Mouse (Mus musculus) lung, postnatal 0 days (tissue): ENCODE data around the gene Rpusd2. TPM values are rescaled to one million over a fixed set of nuclear protein-coding genes. Genes with fewer than 3 reads are reported as not detected.
A peak's percentile ranks its signal among the peaks of the same experiment; 100 is the strongest.

Experiments
- ATAC-seq: fragments of 200-750 bp; cut with Nextera tagmentation; 2 replicates; pipeline ENCODE4 v1.8.0; 2017; ENCODE audit warnings: moderate library complexity
- DNase-seq: peaks from one replicate; pipeline ENCODE4 v3.0.0-alpha.2; 2016; ENCODE audit warnings: low spot score
- H3K27ac ChIP-seq: fragments of 300-500 bp; sonication (generic); 2 replicates; pipeline ENCODE4 v1.5.1; 2014; ENCODE audit warnings: antibody characterized with exemption, mild to moderate bottlenecking, low read length, mixed read lengths
- H3K27me3 ChIP-seq: fragments of 300-500 bp; sonication (generic); replicated peaks from 2 replicates; pipeline ENCODE4 v1.6.1; 2014; ENCODE audit warnings: low read length, mixed read lengths; ENCODE audit not compliant: insufficient read depth
- H3K36me3 ChIP-seq: fragments of 300-500 bp; sonication (generic); 2 replicates; pipeline ENCODE4 v1.6.1; 2014; ENCODE audit warnings: low read length, mixed read lengths; ENCODE audit not compliant: insufficient read depth
- H3K4me1 ChIP-seq: fragments of 300-500 bp; sonication (generic); 2 replicates; pipeline ENCODE4 v1.6.1; 2014; ENCODE audit warnings: antibody characterized with exemption, low read depth, low read length, mixed read lengths; ENCODE audit not compliant: insufficient read depth
- H3K4me2 ChIP-seq: fragments of 300-500 bp; sonication (generic); replicated peaks from 2 replicates; pipeline ENCODE4 v1.6.1; 2014; ENCODE audit warnings: low read depth, mild to moderate bottlenecking, low read length, moderate library complexity, mixed read lengths
- H3K4me3 ChIP-seq: fragments of 300-500 bp; sonication (generic); 2 replicates; pipeline ENCODE4 v1.5.1; 2014; ENCODE audit warnings: low read depth, low read length
- H3K9ac ChIP-seq: fragments of 300-500 bp; sonication (generic); replicated peaks from 2 replicates; pipeline ENCODE4 v1.6.1; 2014; ENCODE audit warnings: low read depth, mild to moderate bottlenecking
- H3K9me3 ChIP-seq: fragments of 300-500 bp; sonication (generic); 2 replicates; pipeline ENCODE4 v1.6.1; 2016; ENCODE audit warnings: low read length, mixed read lengths
- CTCF ChIP-seq: IDR thresholded peaks from 2 replicates; pipeline ENCODE4 v1.5.1; 2016; ENCODE audit warnings: antibody characterized with exemption, mild to moderate bottlenecking
- EP300 ChIP-seq: IDR thresholded peaks from 2 replicates; pipeline ENCODE4 v1.6.1; 2016; ENCODE audit warnings: antibody characterized with exemption, mild to moderate bottlenecking, control low read depth
- WGBS: fragments of 180-500 bp; shearing (Covaris S2); extraction: QIAGEN DNeasy Blood & Tissue Kit; methylation state at CpG from one replicate; pipeline ENCODE4 v1.1.7; 2014; 5-methylcytosine and 5-hydroxymethylcytosine counted together
- polyA plus RNA-seq: library from polyadenylated mRNA; unstranded; fragments of >200 nt; fragmentation: Nextera tagmentation; extraction: Ambion mirVana; gene quantifications from 2 replicates; pipeline ENCODE4 v1.2.1, GENCODE M21; 2015

Gene Rpusd2
- polyA plus RNA-seq, 1 experiment from 2014 or later, result 1.3 TPM

- Histone ChIP-seq H3K9me3 (no peaks in the 10 kb centered on the region), H3K9ac (no peak overlapping the region), H3K27ac (no peak overlapping the region), H3K36me3 (no peaks in the 10 kb centered on the region), H3K4me1 (no peaks in the 10 kb centered on the region), H3K4me2 (no peak overlapping the region), H3K4me3 (no peak overlapping the region), H3K27me3 (no peaks in the 10 kb centered on the region)
- DNase-seq (no peak), ATAC-seq (no peak)
- 73% methylated on average over 2 of the region's 2 CpGs for WGBS
- no peak for TF ChIP-seq CTCF
- no peak for TF ChIP-seq EP300
Measured at GRCm38 (mm10) chr2:119045163-119045562, 10.6 kb downstream of the Rpusd2 start.

GRCm38 (mm10) chr2:119046649-119047611 is 12.3 kb downstream of the Rpusd2 start, which contains the start of gene Knl1:
Gene Knl1 (plus strand): TSS chr2:119047119.
- H3K27me3 ChIP-seq, result no peaks in the 10 kb centered on the region
- no peaks in the 10 kb centered on the region for H3K4me1 ChIP-seq
- H3K4me2 ChIP-seq, result peak within 1 kb of the TSS; percentile 67
- no peaks in the 10 kb centered on the region for H3K9me3 ChIP-seq
- DNase-seq (peak; percentile 92), ATAC-seq (peak; percentile 96)
- H3K9ac ChIP-seq, result peak within 1 kb of the TSS; percentile 51
- peak within 1 kb of the TSS; percentile 87 for H3K4me3 ChIP-seq
- WGBS, result under 1% methylated on average over 77 of the region's 77 CpGs
- peak within 1 kb of the TSS; percentile 90 for H3K27ac ChIP-seq
- no peaks in the 10 kb centered on the region for H3K36me3 ChIP-seq
- TF ChIP-seq EP300, result 0 out of 2 replicates have a peak, but pooled peaks have one; percentile 37
- no peak for TF ChIP-seq CTCF

GRCm38 (mm10) chr2:119047849-119048248 is 13.3 kb downstream of the Rpusd2 start:
- Histone ChIP-seq H3K4me3 (peak overlapping the region; percentile 87; the same call in 1 of the 2 replicates), H3K27ac (no peak overlapping the region), H3K36me3 (no peaks in the 10 kb centered on the region), H3K9ac (0 out of 2 replicates have a peak overlapping the region, but pooled peaks have one; percentile 51), H3K4me2 (peak overlapping the region; percentile 67), H3K9me3 (no peaks in the 10 kb centered on the region), H3K27me3 (no peaks in the 10 kb centered on the region), H3K4me1 (no peaks in the 10 kb centered on the region)
- no peak for ATAC-seq
- TF ChIP-seq EP300 (no peak), CTCF (no peak)
- WGBS, result 16% methylated on average over 4 of the region's 4 CpGs
- no peak for DNase-seq

- H3K27ac ChIP-seq, result no peak overlapping the region
- H3K9ac ChIP-seq, result no peak overlapping the region
- no peak for TF ChIP-seq CTCF
- TF ChIP-seq EP300, result no peak
- no peak for DNase-seq
- no peak for ATAC-seq
- H3K4me3 ChIP-seq, result no peak overlapping the region
- no peaks in the 10 kb centered on the region for H3K36me3 ChIP-seq
- H3K4me2 ChIP-seq, result no peak overlapping the region
- H3K4me1 ChIP-seq, result no peaks in the 10 kb centered on the region
- WGBS, result 87% methylated on average over 4 of the region's 4 CpGs
- no peaks in the 10 kb centered on the region for H3K27me3 ChIP-seq
- no peaks in the 10 kb centered on the region for H3K9me3 ChIP-seq
Measured at GRCm38 (mm10) chr2:119050132-119050650, 15.6 kb downstream of the Rpusd2 start.

- no peak for ATAC-seq
- Histone ChIP-seq H3K36me3 (no peaks in the 10 kb centered on the region), H3K27ac (no peak overlapping the region), H3K4me3 (no peak overlapping the region), H3K27me3 (no peaks in the 10 kb centered on the region), H3K4me2 (no peak overlapping the region), H3K9me3 (no peaks in the 10 kb centered on the region), H3K4me1 (no peaks in the 10 kb centered on the region), H3K9ac (no peak overlapping the region)
- DNase-seq, result no peak
- TF ChIP-seq CTCF, result no peak
- no peak for TF ChIP-seq EP300
- 100% methylated on average over 2 of the region's 2 CpGs for WGBS
Measured at GRCm38 (mm10) chr2:119060139-119060538, 25.5 kb downstream of the Rpusd2 start.

- Histone ChIP-seq H3K4me1 (no peaks in the 10 kb centered on the region), H3K9me3 (no peaks in the 10 kb centered on the region), H3K4me2 (no peak overlapping the region), H3K36me3 (no peaks in the 10 kb centered on the region), H3K27ac (no peak overlapping the region), H3K27me3 (no peaks in the 10 kb centered on the region), H3K4me3 (no peak overlapping the region), H3K9ac (no peak overlapping the region)
- ATAC-seq (no peak), DNase-seq (no peak)
- TF ChIP-seq EP300 (no peak), CTCF (no peak)
- 93% methylated on average over 4 of the region's 4 CpGs for WGBS
Measured at GRCm38 (mm10) chr2:119072397-119072796, 37.8 kb downstream of the Rpusd2 start.
